Mouse (Mus musculus) MEL (cell line): ENCODE data around the gene Slc43a1. TPM values are rescaled to one million over a fixed set of nuclear protein-coding genes. Genes with fewer than 3 reads are reported as not detected.

Experiments used
- DNase-seq: peaks from one replicate; pipeline ENCODE4 v3.0.0; 2011; ENCODE audit warnings: low read depth, low spot score
- H3K27ac ChIP-seq: 2 replicates; pipeline ENCODE4 v1.5.1; 2012; ENCODE audit warnings: low read depth, mild to moderate bottlenecking, control low read depth, low read length, moderate library complexity; ENCODE audit not compliant: control insufficient read depth
- H3K27me3 ChIP-seq, 2 experiments: fragments of 150-350 bp in 1 of 2; sonication (generic) in 1 of 2; 2 replicates each; pipeline ENCODE4 v1.6.1; 2012; ENCODE audit warnings: low read length in 2 of 2, mild to moderate bottlenecking in 2 of 2, improper control_type of control experiment in 1 of 2, moderate library complexity in 1 of 2; ENCODE audit not compliant: insufficient read depth in 2 of 2, control insufficient read depth in 1 of 2
- H3K36me3 ChIP-seq, 2 experiments: 2 replicates each; pipeline ENCODE4 v1.6.1; 2012 to 2014; ENCODE audit warnings: low read length in 2 of 2, improper control_type of control experiment in 1 of 2, inconsistent platforms in 1 of 2, mild to moderate bottlenecking in 1 of 2; ENCODE audit not compliant: insufficient read depth in 2 of 2, control insufficient read depth in 1 of 2
- H3K4me1 ChIP-seq, 2 experiments: fragments of 150-350 bp in 1 of 2; sonication (generic) in 1 of 2; 2 replicates each; pipeline ENCODE4 v1.6.1; 2012; ENCODE audit warnings: low read length in 2 of 2, improper control_type of control experiment in 1 of 2, mild to moderate bottlenecking in 1 of 2; ENCODE audit not compliant: insufficient read depth in 2 of 2, control insufficient read depth in 1 of 2
- H3K4me3 ChIP-seq, 2 experiments: fragments of 150-350 bp in 1 of 2; sonication (generic) in 1 of 2; 2 replicates each; pipeline ENCODE4 v1.5.1; 2012; ENCODE audit warnings: low read depth in 2 of 2, low read length in 2 of 2, mild to moderate bottlenecking in 2 of 2, moderate library complexity in 2 of 2, control low read depth in 1 of 2, improper control_type of control experiment in 1 of 2; ENCODE audit not compliant: control insufficient read depth in 1 of 2, insufficient read depth in 1 of 2
- H3K79me2 ChIP-seq: 2 replicates; pipeline ENCODE4 v1.6.1; 2012; ENCODE audit warnings: mild to moderate bottlenecking, low read length, moderate library complexity; ENCODE audit not compliant: control insufficient read depth, poor library complexity, insufficient read depth
- H3K9ac ChIP-seq: 2 replicates; pipeline ENCODE4 v1.6.1; 2012; ENCODE audit warnings: low read depth, mild to moderate bottlenecking, control low read depth, low read length, moderate library complexity; ENCODE audit not compliant: control insufficient read depth, poor library complexity, severe bottlenecking
- H3K9me3 ChIP-seq: fragments of 150-350 bp; sonication (generic); replicated peaks from 2 replicates; pipeline ENCODE4 v1.6.1; 2012; ENCODE audit warnings: mild to moderate bottlenecking, low read length, improper control_type of control experiment, moderate library complexity; ENCODE audit not compliant: insufficient read depth
- CHD2 ChIP-seq: IDR thresholded peaks from 2 replicates; pipeline ENCODE4 v1.6.1; 2011; ENCODE audit warnings: low read length, improper control_type of control experiment
- ELF1 ChIP-seq: IDR thresholded peaks from 2 replicates; pipeline ENCODE4 v1.6.1; 2014; ENCODE audit warnings: low read depth, mild to moderate bottlenecking, inconsistent platforms, low read length, improper control_type of control experiment, moderate library complexity
- EP300 ChIP-seq, 2 experiments: IDR thresholded peaks; 2 replicates each; pipeline ENCODE4 v1.6.1; 2011; ENCODE audit warnings: improper control_type of control experiment in 2 of 2, low read length in 2 of 2, low read depth in 1 of 2, mild to moderate bottlenecking in 1 of 2
- ETS1 ChIP-seq: IDR thresholded peaks from 2 replicates; pipeline ENCODE4 v1.6.1; 2012; ENCODE audit warnings: low read depth, mild to moderate bottlenecking, inconsistent platforms, low read length, improper control_type of control experiment, moderate library complexity
- KAT2A ChIP-seq: conservative IDR thresholded peaks from 2 replicates; pipeline ENCODE4 v1.6.1; 2012; ENCODE audit warnings: low read depth, low read length, improper control_type of control experiment, inconsistent platforms
- MAX ChIP-seq: IDR thresholded peaks from 2 replicates; pipeline ENCODE4 v1.6.1; 2011; ENCODE audit warnings: low read length, improper control_type of control experiment
- MEF2A ChIP-seq: IDR thresholded peaks from 2 replicates; pipeline ENCODE4 v1.6.1; 2014; ENCODE audit warnings: low read depth, mild to moderate bottlenecking, inconsistent platforms, low read length, improper control_type of control experiment; ENCODE audit not compliant: poor library complexity, insufficient replicate concordance, severe bottlenecking; ENCODE audit errors: extremely low read depth
- MYB ChIP-seq: IDR thresholded peaks from 2 replicates; pipeline ENCODE4 v1.6.1; 2011; ENCODE audit warnings: mild to moderate bottlenecking, low read depth, low read length, improper control_type of control experiment
- MYC ChIP-seq: IDR thresholded peaks from 2 replicates; pipeline ENCODE4 v1.6.1; 2011; ENCODE audit warnings: low read depth, mild to moderate bottlenecking, low read length, improper control_type of control experiment, moderate library complexity
- NELFE ChIP-seq: IDR thresholded peaks from 2 replicates; pipeline ENCODE4 v1.6.1; 2011; ENCODE audit warnings: low read depth, low read length, improper control_type of control experiment
- NRF1 ChIP-seq: IDR thresholded peaks from 2 replicates; pipeline ENCODE4 v1.6.1; 2014; ENCODE audit warnings: low read depth, mild to moderate bottlenecking, inconsistent platforms, low read length, improper control_type of control experiment, moderate library complexity; ENCODE audit not compliant: poor library complexity, insufficient read depth, severe bottlenecking
- POLR2A ChIP-seq, 2 experiments: IDR thresholded peaks; 2 replicates each; pipeline ENCODE4 v1.6.1; 2011 to 2012; ENCODE audit warnings: low read length in 2 of 2, mild to moderate bottlenecking in 2 of 2, control low read depth in 1 of 2, improper control_type of control experiment in 1 of 2, low read depth in 1 of 2, moderate library complexity in 1 of 2; ENCODE audit not compliant: control insufficient read depth in 1 of 2, insufficient read depth in 1 of 2, poor library complexity in 1 of 2
- SIN3A ChIP-seq: IDR thresholded peaks from 2 replicates; pipeline ENCODE4 v1.6.1; 2012; ENCODE audit warnings: low read length, improper control_type of control experiment, inconsistent platforms
- SMC3 ChIP-seq: IDR thresholded peaks from 2 replicates; pipeline ENCODE4 v1.6.1; 2011; ENCODE audit warnings: low read depth, low read length, improper control_type of control experiment
- TBP ChIP-seq: IDR thresholded peaks from 2 replicates; pipeline ENCODE4 v1.8.0; 2011; ENCODE audit warnings: low read depth, low read length, improper control_type of control experiment
- USF2 ChIP-seq, 2 experiments: IDR thresholded peaks; 2 replicates each; pipeline ENCODE4 v1.6.1; 2011 to 2012; ENCODE audit warnings: improper control_type of control experiment in 2 of 2, low read length in 2 of 2, borderline replicate concordance in 1 of 2, inconsistent platforms in 1 of 2, low read depth in 1 of 2, mild to moderate bottlenecking in 1 of 2; ENCODE audit not compliant: insufficient read depth in 1 of 2
- ZC3H11A ChIP-seq: IDR thresholded peaks from 2 replicates; pipeline ENCODE4 v1.6.1; 2012; ENCODE audit warnings: low read depth, mild to moderate bottlenecking, inconsistent platforms, low read length, improper control_type of control experiment
- polyA plus RNA-seq, 2 experiments: library from polyadenylated mRNA; stranded (reverse) in 1 of 2; unstranded in 1 of 2; fragments of >175 nt in 1 of 2; fragments of >200 nt in 1 of 2; gene quantifications; 2 replicates each; pipeline versions ENCODE4 v1.2.1 to v1.2.4; 2012; ENCODE audit warnings: low replicate concordance in 2 of 2, low read depth in 1 of 2; ENCODE audit not compliant: insufficient read length in 2 of 2, insufficient read depth in 1 of 2, missing spikeins in 1 of 2
- total RNA-seq: library from RNA; depleted of rRNA; stranded (reverse); fragments of 300-350 nt; gene quantifications from 2 replicates; pipeline ENCODE4 v1.2.3, GENCODE M21; 2012; rRNA removed

Slc43a1 gene
- total and polyA plus RNA-seq, 3 experiments: 69.8 to 131 (median 108) TPM

- H3K9ac ChIP-seq: no peak overlapping the region
- no peak for DNase-seq
- TF ChIP-seq POLR2A (IDR thresholded peaks at IDR 0.05; ENCODE audit: control insufficient read depth in 1 of 2, insufficient read depth in 1 of 2, low read depth in 1 of 2, low read length in 2 of 2, poor library complexity in 1 of 2) (no peak), MEF2A (no peak), ETS1 (no peak), NELFE (no peak), ELF1 (no peak), MYB (no peak), EP300 (IDR thresholded peaks at IDR 0.05; ENCODE audit: low read depth in 1 of 2, low read length in 2 of 2) (no peak), ZC3H11A (no peak), KAT2A (no peak), NRF1 (no peak), USF2 (IDR thresholded peaks at IDR 0.05; ENCODE audit: borderline replicate concordance in 1 of 2, insufficient read depth in 1 of 2, low read depth in 1 of 2, low read length in 2 of 2) (no peak), SMC3 (no peak), CHD2 (no peak), TBP (no peak), MAX (no peak), MYC (no peak), SIN3A (no peak)
- no peaks in the 10 kb centered on the region for H3K79me2 ChIP-seq
- no peak overlapping the region for H3K4me3 ChIP-seq
- H3K36me3 ChIP-seq: no peaks in the 10 kb centered on the region
- H3K4me1 ChIP-seq: no peaks in the 10 kb centered on the region
- H3K9me3 ChIP-seq: no peaks in the 10 kb centered on the region
- no peak overlapping the region for H3K27ac ChIP-seq
- H3K27me3 ChIP-seq: no peaks in the 10 kb centered on the region
These were observed 74.1 kb downstream of the Slc43a1 start for GRCm38 (mm10) chr2:84912722-84913121.

Other genes with a start within 250 kb of the Slc43a1 start
- 11.5 and 12.7 TPM in 2 replicates for gene Ctnnd1, start 188.1 kb upstream of the Slc43a1 start, total RNA-seq
- gene Ctnnd1, start 188.1 kb upstream of the Slc43a1 start, polyA plus RNA-seq: 10 to 100 TPM in 1 of 2 experiments, not detected in 1; 31.6 TPM
- gene Btbd18, start 179.8 kb upstream of the Slc43a1 start, total RNA-seq: 0.04 TPM in 1 of 2 replicates, not detected in the other
- gene Btbd18, start 179.8 kb upstream of the Slc43a1 start, polyA plus RNA-seq: under 1 TPM in 1 of 2 experiments, not detected in 1; 0.07 TPM
- gene Selenoh, start 168.1 kb upstream of the Slc43a1 start, total RNA-seq: 79.0 and 89.9 TPM in 2 replicates
- gene Selenoh, start 168.1 kb upstream of the Slc43a1 start, polyA plus RNA-seq: 10 to 100 TPM in 1 of 2 experiments, not detected in 1; 70.7 TPM
- 0.19 TPM in 1 of 2 replicates, not detected in the other for gene Gm28635, start 160.8 kb upstream of the Slc43a1 start, total RNA-seq
- not detected for gene Gm28635, start 160.8 kb upstream of the Slc43a1 start, polyA plus RNA-seq
- gene Med19, start 160.4 kb upstream of the Slc43a1 start, total RNA-seq: 13.9 and 18.8 TPM in 2 replicates
- 10 to 100 TPM in 1 of 2 experiments, not detected in 1; 26.0 TPM for gene Med19, start 160.4 kb upstream of the Slc43a1 start, polyA plus RNA-seq
- 54.2 and 66.8 TPM in 2 replicates for gene Tmx2, start 159.7 kb upstream of the Slc43a1 start, total RNA-seq
- 10 to 100 TPM in 1 of 2 experiments, not detected in 1; 64.6 TPM for gene Tmx2, start 159.7 kb upstream of the Slc43a1 start, polyA plus RNA-seq
- 26.4 and 29.3 TPM in 2 replicates for gene Zdhhc5, start 123.7 kb upstream of the Slc43a1 start, total RNA-seq
- gene Zdhhc5, start 123.7 kb upstream of the Slc43a1 start, polyA plus RNA-seq: 10 to 100 TPM in 1 of 2 experiments, not detected in 1; 42.9 TPM
- gene Clp1, start 111.5 kb upstream of the Slc43a1 start, total RNA-seq: 27.1 and 29.1 TPM in 2 replicates
- 10 to 100 TPM in 1 of 2 experiments, not detected in 1; 29.8 TPM for gene Clp1, start 111.5 kb upstream of the Slc43a1 start, polyA plus RNA-seq
- not detected in 2 replicates for gene Ypel4, start 104.8 kb upstream of the Slc43a1 start, total RNA-seq
- gene Ypel4, start 104.8 kb upstream of the Slc43a1 start, polyA plus RNA-seq: under 1 TPM in 1 of 2 experiments, not detected in 1; 0.06 TPM
- gene Gm19426, start 95.2 kb upstream of the Slc43a1 start, total RNA-seq: not detected in 2 replicates
- gene Gm19426, start 95.2 kb upstream of the Slc43a1 start, polyA plus RNA-seq: not detected
- not detected in 2 replicates for gene Serping1, start 63.4 kb upstream of the Slc43a1 start, total RNA-seq
- gene Serping1, start 63.4 kb upstream of the Slc43a1 start, polyA plus RNA-seq: not detected
- gene Ube2l6, start 40.0 kb upstream of the Slc43a1 start, total RNA-seq: 8.8 and 17.5 TPM in 2 replicates
- 10 to 100 TPM in 1 of 2 experiments, not detected in 1; 37.0 TPM for gene Ube2l6, start 40.0 kb upstream of the Slc43a1 start, polyA plus RNA-seq
- not detected in 2 replicates for gene Smtnl1, start 16.2 kb upstream of the Slc43a1 start, total RNA-seq
- gene Smtnl1, start 16.2 kb upstream of the Slc43a1 start, polyA plus RNA-seq: not detected
- gene Timm10, start 11.9 kb upstream of the Slc43a1 start, total RNA-seq: 165 and 193 TPM in 2 replicates
- 100 to 1,000 TPM in 1 of 2 experiments, not detected in 1; 129 TPM for gene Timm10, start 11.9 kb upstream of the Slc43a1 start, polyA plus RNA-seq
- gene Rtn4rl2, start 47.9 kb downstream of the Slc43a1 start, total RNA-seq: 0.12 TPM in 1 of 2 replicates, not detected in the other
- gene Rtn4rl2, start 47.9 kb downstream of the Slc43a1 start, polyA plus RNA-seq: 1 to 10 TPM in 1 of 2 experiments, not detected in 1; 1.1 TPM
- 82.5 and 91.5 TPM in 2 replicates for gene Slc43a3, start 97.7 kb downstream of the Slc43a1 start, total RNA-seq
- gene Slc43a3, start 97.7 kb downstream of the Slc43a1 start, polyA plus RNA-seq: 10 to 100 TPM in 1 of 2 experiments, not detected in 1; 90.6 TPM
- gene Prg2, start 141.6 kb downstream of the Slc43a1 start, total RNA-seq: 0.42 TPM in 1 of 2 replicates, not detected in the other
- gene Prg2, start 141.6 kb downstream of the Slc43a1 start, polyA plus RNA-seq: under 1 TPM in 1 of 2 experiments, not detected in 1; 0.17 TPM
- not detected in 2 replicates for gene Prg3, start 149.4 kb downstream of the Slc43a1 start, total RNA-seq
- gene Prg3, start 149.4 kb downstream of the Slc43a1 start, polyA plus RNA-seq: not detected
- gene Ssrp1, start 198.4 kb downstream of the Slc43a1 start, total RNA-seq: 239 and 256 TPM in 2 replicates
- 100 to 1,000 TPM; 420 to 875 TPM for gene Ssrp1, start 198.4 kb downstream of the Slc43a1 start, polyA plus RNA-seq
- 0.26 TPM in 1 of 2 replicates, not detected in the other for gene P2rx3, start 198.6 kb downstream of the Slc43a1 start, total RNA-seq
- under 1 TPM in 1 of 2 experiments, not detected in 1; 0.36 TPM for gene P2rx3, start 198.6 kb downstream of the Slc43a1 start, polyA plus RNA-seq
- gene Tnks1bp1, start 209.2 kb downstream of the Slc43a1 start, total RNA-seq: 5.5 and 5.9 TPM in 2 replicates
- 1 to 10 TPM in 1 of 2 experiments, not detected in 1; 9.9 TPM for gene Tnks1bp1, start 209.2 kb downstream of the Slc43a1 start, polyA plus RNA-seq